ENCODE assay signal across 9 mouse cellular contexts in genomic region chr3:134654051-134654450, GRCm38 (mm10).
DNase-seq lines count a peak whose midpoint lies in the region; ATAC-seq and TF ChIP-seq lines count a peak whose summit lies in the region.
"Had no signal": no experiment of that assay in that cellular context is flagged by ENCODE, and none has a peak within 500 bp of the region (broad histone marks: within the 10 kb centered on the region; RNA-seq: fewer than 3 reads in every experiment).

No protein-coding gene starts in this region.

- H3K4me1 ChIP-seq in embryonic facial prominence, embryonic 11.5 days (ENCODE audit: control insufficient read depth, insufficient read depth, low read length), result no peaks in the 10 kb centered on the region
- no peaks in the 10 kb centered on the region for H3K4me1 ChIP-seq in embryonic facial prominence, embryonic 10.5 days
- no peaks in the 10 kb centered on the region for H3K4me1 ChIP-seq in lung, postnatal 0 days (ENCODE audit: insufficient read depth, low read depth, low read length)
- H3K4me1 ChIP-seq: limb, embryonic 15.5 days had no signal

- DNase-seq in embryonic facial prominence, embryonic 11.5 days (ENCODE audit: low spot score), result peak; percentile 67
- DNase-seq in embryonic facial prominence, embryonic 10.5 days (ENCODE audit: low spot score), result no peak
- no peak for DNase-seq in lung, postnatal 0 days (ENCODE audit: low spot score)
- no peak for DNase-seq in lung, postnatal 25 days (ENCODE audit: low spot score)
- DNase-seq in layer of hippocampus, adult 8-10 months (ENCODE audit: low spot score in 2 of 2), result peak; percentile 15 to 22
- peak; percentile 8 for DNase-seq in right cerebral cortex, postnatal 4 days
- DNase-seq in cerebellum, adult 18-20 months, result no peak
- no peak for DNase-seq in gastrocnemius, postnatal 10 days

- no peaks in the 10 kb centered on the region for H3K27me3 ChIP-seq in embryonic facial prominence, embryonic 11.5 days (ENCODE audit: control insufficient read depth, insufficient read depth, low read length)
- H3K27me3 ChIP-seq in embryonic facial prominence, embryonic 10.5 days (replicated peaks; ENCODE audit: low read depth, poor library complexity, severe bottlenecking), result no peaks in the 10 kb centered on the region
- H3K27me3 ChIP-seq in lung, postnatal 0 days (replicated peaks; ENCODE audit: insufficient read depth, low read length), result no peaks in the 10 kb centered on the region
- H3K27me3 ChIP-seq: limb, embryonic 15.5 days had no signal

- no peak overlapping the region for H3K9ac ChIP-seq in embryonic facial prominence, embryonic 11.5 days (replicated peaks; ENCODE audit: low read length)
- H3K9ac ChIP-seq in lung, postnatal 0 days (replicated peaks; ENCODE audit: low read depth), result no peak overlapping the region
- H3K9ac ChIP-seq: limb, embryonic 15.5 days had no signal

- no peaks in the 10 kb centered on the region for H3K36me3 ChIP-seq in embryonic facial prominence, embryonic 11.5 days (replicated peaks; ENCODE audit: control insufficient read depth, insufficient read depth, low read depth, low read length)
- H3K36me3 ChIP-seq in embryonic facial prominence, embryonic 10.5 days (replicated peaks), result no peaks in the 10 kb centered on the region
- no peaks in the 10 kb centered on the region for H3K36me3 ChIP-seq in lung, postnatal 0 days (ENCODE audit: insufficient read depth, low read length)
- H3K36me3 ChIP-seq: limb, embryonic 15.5 days had no signal

- H3K9me3 ChIP-seq in embryonic facial prominence, embryonic 11.5 days (replicated peaks; ENCODE audit: control insufficient read depth, low read length), result no peaks in the 10 kb centered on the region
- H3K9me3 ChIP-seq in embryonic facial prominence, embryonic 10.5 days, result no peaks in the 10 kb centered on the region
- H3K9me3 ChIP-seq in lung, postnatal 0 days (ENCODE audit: low read length), result no peaks in the 10 kb centered on the region
- H3K9me3 ChIP-seq: limb, embryonic 15.5 days had no signal

- ATAC-seq in embryonic facial prominence, embryonic 11.5 days (replicated peaks; ENCODE audit: insufficient number of reproducible peaks, low FRiP score, low TSS enrichment, low read depth), result no peak
- no peak for ATAC-seq in lung, postnatal 0 days

- no peak overlapping the region for H3K4me2 ChIP-seq in embryonic facial prominence, embryonic 11.5 days (ENCODE audit: low read depth, low read length)
- no peak overlapping the region for H3K4me2 ChIP-seq in lung, postnatal 0 days (replicated peaks; ENCODE audit: low read depth, low read length)
- H3K4me2 ChIP-seq: limb, embryonic 15.5 days had no signal

- 46% methylated on average over 4 of the region's 4 CpGs for WGBS in embryonic facial prominence, embryonic 11.5 days
- WGBS in embryonic facial prominence, embryonic 10.5 days, result 51% methylated on average over 4 of the region's 4 CpGs
- 32% methylated on average over 4 of the region's 4 CpGs for WGBS in lung, postnatal 0 days

- no peak overlapping the region for H3K4me3 ChIP-seq in embryonic facial prominence, embryonic 11.5 days (ENCODE audit: low read depth, low read length)
- no peak overlapping the region for H3K4me3 ChIP-seq in embryonic facial prominence, embryonic 10.5 days
- H3K4me3 ChIP-seq in lung, postnatal 0 days (ENCODE audit: low read depth, low read length), result no peak overlapping the region
- H3K4me3 ChIP-seq: limb, embryonic 15.5 days had no signal

- no peak overlapping the region for H3K27ac ChIP-seq in embryonic facial prominence, embryonic 11.5 days (replicated peaks; ENCODE audit: low read depth, low read length)
- no peak overlapping the region for H3K27ac ChIP-seq in embryonic facial prominence, embryonic 10.5 days (replicated peaks)
- no peak overlapping the region for H3K27ac ChIP-seq in lung, postnatal 0 days (ENCODE audit: low read length)
- H3K27ac ChIP-seq: limb, embryonic 15.5 days had no signal

- TF ChIP-seq EP300 in lung, postnatal 0 days (IDR thresholded peaks at IDR 0.05), result no peak

- TF ChIP-seq CTCF in lung, postnatal 0 days (IDR thresholded peaks at IDR 0.05), result peak; percentile 21; the same call in 1 of the 2 replicates

Comparison
In these comparisons a context has a peak if more than half of its experiments do, and no peak if none do; other contexts are left out.
1. DNase-seq: peak in embryonic facial prominence, embryonic 11.5 days (single experiment), layer of hippocampus, adult 8-10 months (2 of 2) and right cerebral cortex, postnatal 4 days (single experiment); none in embryonic facial prominence, embryonic 10.5 days (single experiment), lung, postnatal 0 days (single experiment), lung, postnatal 25 days (single experiment), cerebellum, adult 18-20 months (0 of 2) and gastrocnemius, postnatal 10 days (single experiment).